Mouse (Mus musculus): ENCODE results near the gene Scap.

DNA sequence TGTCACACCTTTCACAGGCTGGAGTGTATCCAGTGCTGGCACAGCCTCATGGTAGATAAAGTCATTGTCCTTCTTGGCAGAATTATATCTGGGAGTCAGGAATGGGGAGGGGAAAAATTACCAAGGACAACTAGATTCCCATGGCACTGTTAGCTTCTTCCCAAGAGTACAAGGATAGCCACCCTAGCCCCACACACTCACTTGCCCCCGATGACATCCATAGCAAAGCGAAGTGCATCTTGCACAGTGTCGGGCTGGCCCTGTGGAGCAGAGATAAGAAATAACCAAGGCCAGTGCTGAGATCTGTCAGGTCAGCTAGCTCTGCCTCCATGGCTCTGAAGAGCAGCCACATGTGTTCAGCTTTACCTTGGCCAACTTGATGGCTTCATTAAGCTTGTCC lies 57.8 kb downstream of the Scap start:
- TF ChIP-seq MAZ (IDR thresholded peaks at IDR 0.05; ENCODE audit: low read depth, low read length) (no peak), GABPA (IDR thresholded peaks at IDR 0.05; ENCODE audit: insufficient replicate concordance, low read depth, low read length) (no peak), CTCF (conservative IDR thresholded peaks at IDR 0.05 in 1 of 2, IDR thresholded peaks at IDR 0.05 in 1 of 2; ENCODE audit: low read depth in 2 of 2, low read length in 2 of 2) (no peak), ZMIZ1 (IDR thresholded peaks at IDR 0.05; ENCODE audit: low read depth, low read length) (no peak), POLR2A (IDR thresholded peaks at IDR 0.05; ENCODE audit: low read depth, low read length) (no peak), TBP (conservative IDR thresholded peaks at IDR 0.05; ENCODE audit: low read depth, low read length) (no peak), EP300 (IDR thresholded peaks at IDR 0.05; ENCODE audit: low read length) (no peak), MAX (IDR thresholded peaks at IDR 0.05; ENCODE audit: low read length) (no peak), NRF1 (IDR thresholded peaks at IDR 0.05; ENCODE audit: low read depth, low read length) (no peak), ZC3H11A (IDR thresholded peaks at IDR 0.05; ENCODE audit: low read depth, low read length) (no peak), MEF2A (IDR thresholded peaks at IDR 0.05; ENCODE audit: borderline replicate concordance, low read depth, low read length) (no peak), TCF12 (IDR thresholded peaks at IDR 0.05; ENCODE audit: low read depth, low read length) (no peak), CHD1 (IDR thresholded peaks at IDR 0.05; ENCODE audit: low read depth, low read length) (no peak), USF1 (IDR thresholded peaks at IDR 0.05; ENCODE audit: low read depth, low read length) (no peak)
